Mouse (Mus musculus) midbrain, embryonic 16.5 days (tissue): ENCODE data around the gene Igf2bp3. TPM values are rescaled to one million over a fixed set of nuclear protein-coding genes. Genes with fewer than 3 reads are reported as not detected.
A peak's percentile ranks its signal among the peaks of the same experiment; 100 is the strongest.

Source experiments
- ATAC-seq: fragments of 200-750 bp; cut with Nextera tagmentation; 2 replicates; pipeline ENCODE4 v1.8.0; 2017; ENCODE audit warnings: moderate TSS enrichment
- H3K27ac ChIP-seq: fragments of 300-500 bp; sonication (generic); 2 replicates; pipeline ENCODE4 v1.5.1; 2014; ENCODE audit warnings: mild to moderate bottlenecking, low read length, mixed read lengths
- H3K27me3 ChIP-seq: fragments of 300-500 bp; sonication (generic); 2 replicates; pipeline ENCODE4 v1.6.1; 2014; ENCODE audit warnings: low read depth, low read length, mixed read lengths; ENCODE audit not compliant: control insufficient read depth, insufficient read depth
- H3K36me3 ChIP-seq: fragments of 300-500 bp; sonication (generic); 2 replicates; pipeline ENCODE4 v1.6.1; 2014; ENCODE audit warnings: mild to moderate bottlenecking, low read length, moderate library complexity, mixed read lengths; ENCODE audit not compliant: control insufficient read depth, insufficient read depth
- H3K4me1 ChIP-seq: fragments of 300-500 bp; sonication (generic); 2 replicates; pipeline ENCODE4 v1.6.1; 2014; ENCODE audit warnings: mild to moderate bottlenecking, low read length, mixed read lengths; ENCODE audit not compliant: control insufficient read depth, insufficient read depth
- H3K4me2 ChIP-seq: fragments of 300-500 bp; sonication (generic); 2 replicates; pipeline ENCODE4 v1.6.1; 2014; ENCODE audit warnings: mild to moderate bottlenecking, low read length, mixed read lengths
- H3K4me3 ChIP-seq: fragments of 300-500 bp; sonication (generic); 2 replicates; pipeline ENCODE4 v1.5.1; 2014; ENCODE audit warnings: low read depth, mild to moderate bottlenecking, low read length, moderate library complexity, mixed read lengths
- H3K9ac ChIP-seq: fragments of 300-500 bp; sonication (generic); 2 replicates; pipeline ENCODE4 v1.6.1; 2014; ENCODE audit warnings: low read depth, low read length, mixed read lengths
- H3K9me3 ChIP-seq: fragments of 300-500 bp; sonication (generic); replicated peaks from 2 replicates; pipeline ENCODE4 v1.6.1; 2014; ENCODE audit warnings: mild to moderate bottlenecking, low read length, mixed read lengths; ENCODE audit not compliant: control insufficient read depth, poor library complexity, severe bottlenecking
- WGBS: fragments of 180-500 bp; shearing (Covaris S2); extraction: QIAGEN DNeasy Blood & Tissue Kit; methylation state at CpG from one replicate; pipeline ENCODE4 v1.1.7; 2014; 5-methylcytosine and 5-hydroxymethylcytosine counted together
- polyA plus RNA-seq: library from polyadenylated mRNA; unstranded; fragments of >200 nt; fragmentation: Nextera tagmentation; extraction: Ambion mirVana; gene quantifications from 2 replicates; pipeline ENCODE4 v1.2.1, GENCODE M21; 2015

Igf2bp3 gene
- polyA plus RNA-seq, 1 experiment from 2014 or later: 17.1 TPM

- no peak overlapping the region for H3K27ac ChIP-seq
- H3K4me3 ChIP-seq: no peak overlapping the region
- no peak overlapping the region for H3K9ac ChIP-seq
- no peak for ATAC-seq
- H3K36me3 ChIP-seq: peaks cover 39% of the 10 kb centered on the region
- 56% methylated on average over 2 of the region's 2 CpGs for WGBS
- no peaks in the 10 kb centered on the region for H3K9me3 ChIP-seq
- no peaks in the 10 kb centered on the region for H3K4me1 ChIP-seq
- no peaks in the 10 kb centered on the region for H3K27me3 ChIP-seq
- H3K4me2 ChIP-seq: no peak overlapping the region
Measured at GRCm38 (mm10) chr6:49247246-49247645, 32.5 kb upstream of the Igf2bp3 start.

GRCm38 (mm10) chr6:49242331-49242730, 27.6 kb upstream of the Igf2bp3 start:
- peaks cover 23% of the 10 kb centered on the region for H3K36me3 ChIP-seq
- no peak for ATAC-seq
- H3K27me3 ChIP-seq: no peaks in the 10 kb centered on the region
- no peaks in the 10 kb centered on the region for H3K4me1 ChIP-seq
- H3K4me3 ChIP-seq: no peak overlapping the region
- H3K4me2 ChIP-seq: no peak overlapping the region
- H3K27ac ChIP-seq: no peak overlapping the region
- no peaks in the 10 kb centered on the region for H3K9me3 ChIP-seq
- WGBS: 94% methylated on average over 1 of the region's 1 CpGs
- no peak overlapping the region for H3K9ac ChIP-seq

- H3K4me1 ChIP-seq: no peaks in the 10 kb centered on the region
- H3K9ac ChIP-seq: no peak overlapping the region
- WGBS: 100% methylated on average over 1 of the region's 1 CpGs
- H3K9me3 ChIP-seq: no peaks in the 10 kb centered on the region
- H3K27ac ChIP-seq: no peak overlapping the region
- H3K4me3 ChIP-seq: no peak overlapping the region
- H3K27me3 ChIP-seq: no peaks in the 10 kb centered on the region
- H3K4me2 ChIP-seq: no peak overlapping the region
- peaks cover 23% of the 10 kb centered on the region for H3K36me3 ChIP-seq
- ATAC-seq: no peak
Measured at GRCm38 (mm10) chr6:49241562-49241961, 26.8 kb upstream of the Igf2bp3 start.

GRCm38 (mm10) chr6:49236331-49236730, 21.6 kb upstream of the Igf2bp3 start:
- Histone ChIP-seq H3K9me3 (no peaks in the 10 kb centered on the region), H3K36me3 (no peaks in the 10 kb centered on the region), H3K4me3 (no peak overlapping the region), H3K9ac (no peak overlapping the region), H3K27me3 (no peaks in the 10 kb centered on the region), H3K4me2 (no peak overlapping the region), H3K27ac (no peak overlapping the region), H3K4me1 (no peaks in the 10 kb centered on the region)
- WGBS: 54% methylated on average over 9 of the region's 9 CpGs
- peak; percentile 95 for ATAC-seq

GRCm38 (mm10) chr6:49233356-49233755, 18.6 kb upstream of the Igf2bp3 start:
- H3K9ac ChIP-seq: no peak overlapping the region
- no peak overlapping the region for H3K27ac ChIP-seq
- no peaks in the 10 kb centered on the region for H3K36me3 ChIP-seq
- H3K9me3 ChIP-seq: no peaks in the 10 kb centered on the region
- H3K4me2 ChIP-seq: no peak overlapping the region
- no peak overlapping the region for H3K4me3 ChIP-seq
- 61% methylated on average over 4 of the region's 4 CpGs for WGBS
- H3K27me3 ChIP-seq: no peaks in the 10 kb centered on the region
- H3K4me1 ChIP-seq: no peaks in the 10 kb centered on the region
- no peak for ATAC-seq

GRCm38 (mm10) chr6:49228126-49228679, 13.4 kb upstream of the Igf2bp3 start:
- Histone ChIP-seq H3K36me3 (no peaks in the 10 kb centered on the region), H3K4me3 (no peak overlapping the region), H3K9me3 (no peaks in the 10 kb centered on the region), H3K27me3 (no peaks in the 10 kb centered on the region; the same call in 1 of the 2 replicates), H3K4me2 (no peak overlapping the region), H3K4me1 (no peaks in the 10 kb centered on the region), H3K27ac (no peak overlapping the region), H3K9ac (no peak overlapping the region)
- WGBS: 11% methylated on average over 7 of the region's 7 CpGs
- ATAC-seq: no peak

GRCm38 (mm10) chr6:49227184-49227735, 12.5 kb upstream of the Igf2bp3 start:
- ATAC-seq: no peak
- H3K27ac ChIP-seq: no peak overlapping the region
- H3K9me3 ChIP-seq: no peaks in the 10 kb centered on the region
- H3K27me3 ChIP-seq: no peaks in the 10 kb centered on the region; the same call in 1 of the 2 replicates
- 7% methylated on average over 15 of the region's 15 CpGs for WGBS
- H3K4me3 ChIP-seq: no peak overlapping the region
- H3K9ac ChIP-seq: no peak overlapping the region
- no peaks in the 10 kb centered on the region for H3K4me1 ChIP-seq
- H3K4me2 ChIP-seq: no peak overlapping the region
- H3K36me3 ChIP-seq: no peaks in the 10 kb centered on the region

- Histone ChIP-seq H3K9ac (no peak overlapping the region), H3K27me3 (no peaks in the 10 kb centered on the region; the same call in 1 of the 2 replicates), H3K4me3 (no peak overlapping the region), H3K36me3 (no peaks in the 10 kb centered on the region), H3K9me3 (no peaks in the 10 kb centered on the region), H3K4me2 (no peak overlapping the region), H3K27ac (no peak overlapping the region), H3K4me1 (no peaks in the 10 kb centered on the region)
- ATAC-seq: no peak
- 96% methylated on average over 3 of the region's 3 CpGs for WGBS
Measured at GRCm38 (mm10) chr6:49225728-49226123, 11.0 kb upstream of the Igf2bp3 start.

GRCm38 (mm10) chr6:49224923-49225727, 10.4 kb upstream of the Igf2bp3 start:
- WGBS: 72% methylated on average over 11 of the region's 11 CpGs

More at GRCm38 (mm10) chr6:49224923-49225727, 10.4 kb upstream of the Igf2bp3 start:
- no peak for ATAC-seq
- Histone ChIP-seq H3K4me2 (no peak overlapping the region), H3K9ac (no peak overlapping the region), H3K36me3 (no peaks in the 10 kb centered on the region), H3K9me3 (no peaks in the 10 kb centered on the region), H3K27me3 (peaks cover under 1% of the 10 kb centered on the region), H3K27ac (no peak overlapping the region), H3K4me1 (no peaks in the 10 kb centered on the region), H3K4me3 (no peak overlapping the region)
